Mouse (Mus musculus) urinary bladder, postnatal 4 days (tissue): ENCODE results near the gene Olfr675.
"Not testable (repeated sequence)": the region's sequence is repeated elsewhere in the genome, so short reads cannot be mapped to it uniquely, and the experiment has no call there.

Source experiments
- DNase-seq, 2 experiments: peaks; one replicate each; pipeline ENCODE4 v3.0.0; 2021 to 2022; ENCODE audit warnings: low spot score in 2 of 2

Olfr675 gene

GRCm38 (mm10) chr7:105028360-105028759, at the start of gene Olfr675:
Gene Olfr675, minus strand, starts transcription at chr7:105028460.
- no peak for DNase-seq

- no peak for DNase-seq
These were observed 35.9 kb upstream of the Olfr675 start, which contains the start of gene Olfr678 for GRCm38 (mm10) chr7:105064175-105064574. Gene Olfr678, plus strand, starts transcription at chr7:105064475.

- DNase-seq: no peak
These were observed 30.7 kb upstream of the Olfr675 start for GRCm38 (mm10) chr7:105058951-105059350.

- DNase-seq: not testable (repeated sequence)
These were observed 5.6 kb upstream of the Olfr675 start for GRCm38 (mm10) chr7:105033836-105034235.

- no peak for DNase-seq
These were observed 4.1 kb upstream of the Olfr675 start, which contains the start of gene Olfr676 for GRCm38 (mm10) chr7:105032398-105032797. Gene Olfr676, plus strand, starts transcription at chr7:105032698.

- DNase-seq: no peak
These were observed 5.7 kb downstream of the Olfr675 start for GRCm38 (mm10) chr7:105022530-105022929.

GRCm38 (mm10) chr7:105001929-105002328, 26.3 kb downstream of the Olfr675 start, which contains the start of gene Olfr672:
Gene Olfr672, minus strand, starts transcription at chr7:105002029.
- DNase-seq: no peak

- DNase-seq: no peak
These were observed 49.2 kb downstream of the Olfr675 start, which contains the start of gene Olfr671 for GRCm38 (mm10) chr7:104979026-104979425. Gene Olfr671, minus strand, starts transcription at chr7:104979126.

- DNase-seq: not testable (repeated sequence)
These were observed 55.8 kb downstream of the Olfr675 start for GRCm38 (mm10) chr7:104972507-104972906.
